Mouse (Mus musculus): ENCODE data around the gene Dph1.

DNA sequence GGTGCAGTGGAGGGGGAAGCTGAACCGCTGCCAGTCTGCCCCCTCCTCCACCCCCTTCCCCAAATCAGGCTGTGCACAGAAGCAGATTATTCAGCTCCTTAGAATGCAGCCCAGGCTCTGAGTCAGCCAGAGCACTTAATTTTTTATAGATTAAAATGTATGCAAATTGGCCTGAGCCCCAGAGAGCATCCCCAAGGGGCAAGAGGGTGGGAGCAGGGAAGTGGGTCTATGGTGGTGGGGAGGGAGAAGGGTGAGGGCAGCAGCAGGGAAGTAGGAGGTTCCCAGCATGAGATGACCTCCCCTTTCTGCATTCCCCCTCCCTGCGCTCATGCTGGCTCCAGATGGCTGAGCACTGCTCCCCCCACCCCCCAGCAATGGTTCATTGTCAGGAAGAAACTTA, 6.1 kb downstream of the Dph1 start:
- TF ChIP-seq EP300 (IDR thresholded peaks at IDR 0.05; ENCODE audit: low read depth) (no peak), CTCF (IDR thresholded peaks at IDR 0.05; ENCODE audit: low read depth) (no peak)
